Mouse (Mus musculus) layer of hippocampus, adult 18-20 months (tissue): Measurements from ENCODE around the gene Ccl3. TPM values are rescaled to one million over a fixed set of nuclear protein-coding genes. Genes with fewer than 3 reads are reported as not detected.

Source experiments
- DNase-seq, 2 experiments: peaks; one replicate each; pipeline ENCODE4 v3.0.0; 2022; ENCODE audit warnings: low spot score in 2 of 2
- total RNA-seq, 2 experiments: library from RNA; stranded (reverse); gene quantifications; 2 replicates each; pipeline ENCODE4 v1.2.3; 2021

Gene Ccl3
- total RNA-seq, 2 experiments from 2014 or later, result not detected

GRCm38 (mm10) chr11:83623586-83623985 is 25.6 kb downstream of the Ccl3 start:
- DNase-seq, result no peak

GRCm38 (mm10) chr11:83619037-83619436 is 30.1 kb downstream of the Ccl3 start:
- DNase-seq, result no peak

- no peak for DNase-seq
Measured at GRCm38 (mm10) chr11:83618238-83618637, 30.9 kb downstream of the Ccl3 start.

- no peak for DNase-seq
Measured at GRCm38 (mm10) chr11:83616586-83616985, 32.6 kb downstream of the Ccl3 start.

DNA sequence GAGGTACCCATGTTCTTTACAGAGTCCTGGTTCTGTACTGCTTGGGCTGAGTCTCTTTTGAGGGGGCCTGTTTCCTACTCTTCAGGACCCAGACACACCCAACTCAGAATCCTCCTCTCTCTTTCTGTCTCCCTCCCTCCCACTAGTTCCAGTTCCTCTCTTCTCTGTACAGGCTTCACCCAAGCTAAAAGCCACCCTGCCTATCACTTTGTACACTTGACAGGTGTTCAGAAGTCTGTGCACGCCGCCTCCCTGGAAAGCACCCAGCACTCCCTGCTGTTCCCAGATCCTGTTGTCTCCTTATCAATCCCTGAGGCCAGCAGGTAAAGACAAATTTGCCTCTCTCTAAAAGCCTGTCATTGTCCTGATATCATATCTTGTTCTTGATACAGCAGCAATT is 38.3 kb downstream of the Ccl3 start:
- no peak for DNase-seq

- DNase-seq, result no peak
Measured at GRCm38 (mm10) chr11:83606396-83606795, 42.8 kb downstream of the Ccl3 start.

DNA sequence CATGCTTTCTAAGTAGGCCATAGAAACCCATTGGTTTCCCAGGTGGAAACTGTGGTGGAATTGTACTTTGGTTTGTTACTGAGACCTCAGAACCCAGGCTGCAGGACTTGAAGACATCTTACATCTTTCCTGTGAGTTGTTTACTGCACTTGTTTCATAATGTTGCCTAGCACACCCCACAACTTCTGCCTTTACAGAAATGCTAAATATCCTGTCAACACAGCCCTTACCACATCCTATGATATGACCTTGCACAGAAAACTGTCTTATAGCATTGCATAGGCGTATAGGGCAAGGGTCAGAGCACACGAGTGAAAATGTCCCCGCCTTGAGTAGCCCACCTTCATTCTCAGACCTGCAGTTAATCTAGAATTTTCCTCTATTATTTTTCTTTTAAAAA is 43.6 kb downstream of the Ccl3 start:
- no peak for DNase-seq

DNA sequence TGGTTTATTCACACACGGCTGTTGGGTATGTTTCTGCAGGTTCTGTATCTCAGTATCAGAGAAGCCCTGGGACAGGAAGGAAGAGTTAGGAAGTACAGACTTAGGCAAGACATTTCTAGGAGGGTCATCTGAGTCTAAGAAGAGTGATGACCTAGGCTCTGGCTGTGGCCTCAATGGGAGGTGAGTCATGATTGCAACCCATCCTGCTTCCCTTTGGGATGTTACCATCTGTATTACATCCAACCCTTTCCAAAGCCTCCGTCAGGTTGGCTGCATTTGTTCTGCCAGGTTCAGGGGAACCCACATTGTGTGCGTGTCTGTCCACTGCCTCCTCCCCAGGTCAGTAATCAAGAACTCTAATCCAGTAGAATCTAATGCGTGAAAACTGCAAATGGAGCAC is 44.5 kb downstream of the Ccl3 start:
- DNase-seq, result no peak

GRCm38 (mm10) chr11:83603399-83603798 is 45.8 kb downstream of the Ccl3 start:
- DNase-seq, result no peak

GRCm38 (mm10) chr11:83600576-83600975 is 48.6 kb downstream of the Ccl3 start:
- no peak for DNase-seq

- no peak for DNase-seq
Measured at GRCm38 (mm10) chr11:83598991-83599390, 50.2 kb downstream of the Ccl3 start.

DNA sequence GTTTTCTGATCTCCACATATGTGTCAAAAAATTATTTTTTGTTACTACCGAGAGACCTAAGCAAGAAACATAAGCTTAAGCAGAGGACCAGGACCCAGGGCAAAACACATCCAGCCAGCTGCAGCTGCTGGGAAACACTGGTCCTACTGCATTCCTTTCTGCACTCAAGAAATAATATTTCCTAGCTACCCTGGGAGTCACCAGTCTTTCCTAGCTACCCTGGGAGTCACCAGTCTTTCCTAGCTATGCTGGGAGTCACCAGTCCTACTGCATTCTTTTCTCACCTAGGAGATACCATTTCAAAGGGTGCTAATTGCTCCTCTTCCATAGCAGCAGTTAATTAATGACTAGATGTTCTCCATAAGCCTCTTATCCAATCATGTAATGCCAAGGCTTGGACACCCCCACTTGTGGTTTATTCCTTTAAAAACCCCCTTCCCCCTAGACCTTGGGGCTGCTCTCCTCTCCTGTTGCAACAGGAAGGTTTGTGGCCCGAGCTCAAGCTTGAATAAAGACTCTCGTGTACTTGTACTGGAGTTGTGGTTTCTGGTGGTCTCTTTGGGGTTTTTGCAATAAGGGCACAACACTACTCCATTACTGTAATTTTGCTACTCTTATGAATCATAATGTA is 50.8 kb downstream of the Ccl3 start:
- DNase-seq, result no peak

Other genes starting within 250 kb of the Ccl3 start
- gene Rasl10b, start 240.2 kb downstream of the Ccl3 start, total RNA-seq, result 100 to 1,000 TPM; 243 to 245 TPM
- gene Gas2l2, start 219.9 kb downstream of the Ccl3 start, total RNA-seq, result under 1 TPM; 0.28 to 0.32 TPM
- under 1 TPM in 1 of 2 experiments, not detected in 1; 0.54 TPM for gene 1700020L24Rik, start 211.7 kb downstream of the Ccl3 start, total RNA-seq
- 1 to 10 TPM; 2.9 TPM for gene Mmp28, start 186.3 kb downstream of the Ccl3 start, total RNA-seq
- gene Taf15, start 176.3 kb downstream of the Ccl3 start, total RNA-seq, result 10 to 100 TPM; 69.1 to 70.7 TPM
- not detected for gene Heatr9, start 127.2 kb downstream of the Ccl3 start, total RNA-seq
- not detected for gene Ccl5, start 118.8 kb downstream of the Ccl3 start, total RNA-seq
- 1 to 10 TPM; 2.4 to 5.0 TPM for gene Ccl9, start 70.7 kb downstream of the Ccl3 start, total RNA-seq
- 1 to 10 TPM; 2.8 to 2.9 TPM for gene Ccl6, start 56.3 kb downstream of the Ccl3 start, total RNA-seq
- gene Rpl9-ps1, start 3.7 kb downstream of the Ccl3 start, total RNA-seq, result not detected
- not detected for gene Ccl4, start 13.2 kb upstream of the Ccl3 start, total RNA-seq
- not detected for gene Wfdc17, start 54.6 kb upstream of the Ccl3 start, total RNA-seq
- under 1 TPM; 0.69 to 0.96 TPM for gene Wfdc18, start 59.7 kb upstream of the Ccl3 start, total RNA-seq
- not detected for gene Wfdc21, start 97.6 kb upstream of the Ccl3 start, total RNA-seq
- 10 to 100 TPM; 15.0 to 16.0 TPM for gene Heatr6, start 104.3 kb upstream of the Ccl3 start, total RNA-seq
- under 1 TPM; 0.27 to 0.43 TPM for gene Hnf1b, start 200.7 kb upstream of the Ccl3 start, total RNA-seq